Comparison of ENCODE assay signal across 13 mouse cellular contexts in the genomic region with DNA sequence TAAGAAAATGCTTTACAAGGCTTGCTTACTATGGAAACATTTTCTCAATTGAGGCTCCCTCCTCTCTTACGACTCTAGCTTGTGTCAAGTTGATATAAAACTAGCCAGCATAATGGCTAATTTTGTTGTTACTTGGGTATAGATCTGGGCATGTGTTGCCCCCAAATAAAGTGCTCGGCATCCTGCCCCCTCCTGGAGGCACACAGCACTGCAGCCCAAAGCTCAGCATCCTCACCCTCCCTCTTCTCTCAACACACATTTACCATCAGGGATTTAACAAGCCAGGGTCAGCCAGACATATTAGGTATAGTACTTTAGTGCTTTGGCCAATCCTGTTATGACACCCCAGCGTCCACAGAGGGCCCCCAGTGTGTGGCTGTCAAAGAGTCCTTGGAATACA. TPM values are rescaled to one million over a fixed set of nuclear protein-coding genes. Genes with fewer than 3 reads are reported as not detected.
DNase-seq lines count a peak whose midpoint lies in the region; ATAC-seq and TF ChIP-seq lines count a peak whose summit lies in the region.
"Had no signal": no experiment of that assay in that cellular context is flagged by ENCODE, and none has a peak within 500 bp of the region (broad histone marks: within the 10 kb centered on the region; RNA-seq: fewer than 3 reads in every experiment).

No protein-coding gene starts in this region.

- no peaks in the 10 kb centered on the region for H3K9me3 ChIP-seq in midbrain, postnatal 0 days (ENCODE audit: low read length)
- no peaks in the 10 kb centered on the region for H3K9me3 ChIP-seq in midbrain, embryonic 16.5 days (replicated peaks; ENCODE audit: control insufficient read depth, low read length, poor library complexity, severe bottlenecking)
- no peaks in the 10 kb centered on the region for H3K9me3 ChIP-seq in stomach, postnatal 0 days (ENCODE audit: control insufficient read depth, low read length)
- H3K9me3 ChIP-seq in heart, embryonic 12.5 days (replicated peaks), result no peaks in the 10 kb centered on the region
- H3K9me3 ChIP-seq: hindbrain, embryonic 15.5 days; limb, embryonic 15.5 days had no signal

- no peak overlapping the region for H3K4me2 ChIP-seq in midbrain, postnatal 0 days (ENCODE audit: low read depth, low read length, poor library complexity, severe bottlenecking)
- H3K4me2 ChIP-seq in midbrain, embryonic 16.5 days (ENCODE audit: low read length), result no peak overlapping the region
- no peak overlapping the region for H3K4me2 ChIP-seq in stomach, postnatal 0 days (replicated peaks; ENCODE audit: low read depth)
- H3K4me2 ChIP-seq in heart, embryonic 12.5 days, result no peak overlapping the region
- H3K4me2 ChIP-seq: hindbrain, embryonic 15.5 days; limb, embryonic 15.5 days had no signal

- no peak for ATAC-seq in midbrain, postnatal 0 days (ENCODE audit: low FRiP score)
- no peak for ATAC-seq in midbrain, embryonic 16.5 days
- ATAC-seq in stomach, postnatal 0 days (ENCODE audit: low FRiP score, low TSS enrichment), result no peak
- no peak for ATAC-seq in inflammation-experienced regulatory T-cells, adult 6 months
- ATAC-seq in heart, embryonic 12.5 days (ENCODE audit: insufficient number of reproducible peaks, low FRiP score), result no peak

- no peaks in the 10 kb centered on the region; the same call in 1 of the 2 replicates for H3K4me1 ChIP-seq in midbrain, postnatal 0 days (ENCODE audit: insufficient read depth, low read length)
- no peaks in the 10 kb centered on the region; the same call in 1 of the 2 replicates for H3K4me1 ChIP-seq in midbrain, embryonic 16.5 days (ENCODE audit: control insufficient read depth, insufficient read depth, low read length)
- no peaks in the 10 kb centered on the region for H3K4me1 ChIP-seq in stomach, postnatal 0 days (replicated peaks; ENCODE audit: control insufficient read depth, insufficient read depth)
- H3K4me1 ChIP-seq in heart, embryonic 12.5 days (replicated peaks), result peaks cover 14% of the 10 kb centered on the region

- H3K27ac ChIP-seq in midbrain, postnatal 0 days (ENCODE audit: low read depth, low read length), result no peak overlapping the region
- H3K27ac ChIP-seq in midbrain, embryonic 16.5 days (ENCODE audit: low read length), result no peak overlapping the region
- H3K27ac ChIP-seq in stomach, postnatal 0 days (replicated peaks), result no peak overlapping the region
- no peak overlapping the region for H3K27ac ChIP-seq in heart, embryonic 12.5 days (ENCODE audit: poor library complexity, severe bottlenecking)
- H3K27ac ChIP-seq: hindbrain, embryonic 15.5 days; limb, embryonic 15.5 days had no signal

- DNase-seq in gastrocnemius, postnatal 10 days, result peak; percentile 21
- DNase-seq in gastrocnemius, postnatal 4 days (ENCODE audit: low spot score in 2 of 2), result no peak
- no peak for DNase-seq in midbrain, postnatal 0 days (ENCODE audit: low spot score)
- DNase-seq in brain, adult 2 months (ENCODE audit: low read depth, low spot score), result peak; percentile 25
- DNase-seq in stomach, postnatal 0 days (ENCODE audit: low spot score), result no peak

- WGBS in midbrain, postnatal 0 days, result 51% methylated on average over 3 of the region's 3 CpGs
- 43% methylated on average over 3 of the region's 3 CpGs for WGBS in midbrain, embryonic 16.5 days
- 51% methylated on average over 3 of the region's 3 CpGs for WGBS in stomach, postnatal 0 days
- 49% methylated on average over 3 of the region's 3 CpGs for WGBS in heart, embryonic 12.5 days

- TF ChIP-seq CTCF in midbrain, postnatal 0 days (IDR thresholded peaks at IDR 0.05), result peak; percentile 69
- TF ChIP-seq CTCF in stomach, postnatal 0 days (IDR thresholded peaks at IDR 0.05; ENCODE audit: low read depth), result peak; percentile 68

- 0 out of 2 replicates have a peak, but pooled peaks cover 8% of the 10 kb centered on the region for H3K36me3 ChIP-seq in midbrain, postnatal 0 days (ENCODE audit: insufficient read depth, low read length)
- H3K36me3 ChIP-seq in midbrain, embryonic 16.5 days (ENCODE audit: control insufficient read depth, insufficient read depth, low read length), result peaks cover 8% of the 10 kb centered on the region
- no peaks in the 10 kb centered on the region for H3K36me3 ChIP-seq in stomach, postnatal 0 days (ENCODE audit: control insufficient read depth, insufficient read depth, low read length)
- H3K36me3 ChIP-seq in heart, embryonic 12.5 days, result peaks cover 19% of the 10 kb centered on the region

- TF ChIP-seq EP300 in stomach, postnatal 0 days (optimal IDR thresholded peaks at IDR 0.05), result no peak

- H3K27me3 ChIP-seq in midbrain, postnatal 0 days (ENCODE audit: insufficient read depth, low read length), result no peaks in the 10 kb centered on the region
- no peaks in the 10 kb centered on the region for H3K27me3 ChIP-seq in midbrain, embryonic 16.5 days (ENCODE audit: control insufficient read depth, insufficient read depth, low read depth, low read length)
- no peaks in the 10 kb centered on the region for H3K27me3 ChIP-seq in stomach, postnatal 0 days (ENCODE audit: control insufficient read depth, insufficient read depth, low read length)
- peaks cover 13% of the 10 kb centered on the region for H3K27me3 ChIP-seq in heart, embryonic 12.5 days (replicated peaks)
- H3K27me3 ChIP-seq: hindbrain, embryonic 15.5 days had no signal

- no peak overlapping the region for H3K9ac ChIP-seq in midbrain, postnatal 0 days (replicated peaks; ENCODE audit: low read length, poor library complexity, severe bottlenecking)
- no peak overlapping the region for H3K9ac ChIP-seq in midbrain, embryonic 16.5 days (ENCODE audit: low read depth, low read length)
- no peak overlapping the region for H3K9ac ChIP-seq in stomach, postnatal 0 days (ENCODE audit: low read length)
- no peak overlapping the region for H3K9ac ChIP-seq in heart, embryonic 12.5 days
- H3K9ac ChIP-seq: hindbrain, embryonic 15.5 days; limb, embryonic 15.5 days had no signal

- H3K4me3 ChIP-seq in midbrain, postnatal 0 days (ENCODE audit: low read depth, low read length), result no peak overlapping the region
- no peak overlapping the region for H3K4me3 ChIP-seq in midbrain, embryonic 16.5 days (ENCODE audit: low read depth, low read length)
- no peak overlapping the region for H3K4me3 ChIP-seq in stomach, postnatal 0 days (ENCODE audit: low read depth, low read length)
- H3K4me3 ChIP-seq in heart, embryonic 12.5 days, result no peak overlapping the region
- H3K4me3 ChIP-seq: hindbrain, embryonic 15.5 days; limb, embryonic 15.5 days had no signal

RNA-seq across cellular contexts. Expression of a gene that starts 17.2 kb away (rescaled TPM):
- 1 to 10 TPM; 1.5 to 2.1 TPM for total RNA-seq in gastrocnemius, postnatal 10 days (2021)
- 1 to 10 TPM; 2.2 to 3.8 TPM for total RNA-seq in gastrocnemius, postnatal 4 days (2021)
- total RNA-seq in midbrain, postnatal 0 days (2014; rRNA removed), result 38.4 and 68.5 TPM in 2 replicates
- polyA plus RNA-seq in midbrain, postnatal 0 days (2015; fragmentation: Nextera tagmentation; extraction: Ambion mirVana), result 18.2 and 19.7 TPM in 2 replicates
- 13.1 and 16.7 TPM in 2 replicates for polyA plus RNA-seq in midbrain, embryonic 16.5 days (2015; fragmentation: Nextera tagmentation; extraction: Ambion mirVana)
- 5.7 and 7.6 TPM in 2 replicates for polyA plus RNA-seq in stomach, postnatal 0 days (2015; fragmentation: Nextera tagmentation; extraction: Ambion mirVana)
- polyA plus RNA-seq in inflammation-experienced regulatory T-cells, adult 6 months (2017; shearing (Covaris generic)), result not detected
- 10.9 and 11.6 TPM in 2 replicates for polyA plus RNA-seq in heart, embryonic 12.5 days (2016; fragmentation: Nextera tagmentation; extraction: Ambion mirVana)

RNA-seq across cellular contexts. Expression of a gene that starts 39.3 kb away (rescaled TPM):
- total RNA-seq in gastrocnemius, postnatal 10 days (2021), result 10 to 100 TPM; 17.6 to 20.4 TPM
- total RNA-seq in gastrocnemius, postnatal 4 days (2021), result 10 to 100 TPM; 22.1 to 25.7 TPM
- 91.6 and 98.7 TPM in 2 replicates for total RNA-seq in midbrain, postnatal 0 days (2014; rRNA removed)
- 42.7 and 45.5 TPM in 2 replicates for polyA plus RNA-seq in midbrain, postnatal 0 days (2015; fragmentation: Nextera tagmentation; extraction: Ambion mirVana)
- polyA plus RNA-seq in midbrain, embryonic 16.5 days (2015; fragmentation: Nextera tagmentation; extraction: Ambion mirVana), result 41.1 and 43.2 TPM in 2 replicates
- polyA plus RNA-seq in stomach, postnatal 0 days (2015; fragmentation: Nextera tagmentation; extraction: Ambion mirVana), result 16.1 and 17.3 TPM in 2 replicates
- polyA plus RNA-seq in inflammation-experienced regulatory T-cells, adult 6 months (2017; shearing (Covaris generic)), result 10 to 100 TPM; 39.3 to 42.2 (median 40.5) TPM
- polyA plus RNA-seq in heart, embryonic 12.5 days (2016; fragmentation: Nextera tagmentation; extraction: Ambion mirVana), result 19.6 and 21.1 TPM in 2 replicates

RNA-seq across cellular contexts. Expression of a gene that starts 41.7 kb away (rescaled TPM):
- 10 to 100 TPM; 22.8 to 24.6 TPM for total RNA-seq in gastrocnemius, postnatal 10 days (2021)
- total RNA-seq in gastrocnemius, postnatal 4 days (2021), result 10 to 100 TPM; 23.0 to 24.0 TPM
- 18.6 and 19.9 TPM in 2 replicates for total RNA-seq in midbrain, postnatal 0 days (2014; rRNA removed)
- polyA plus RNA-seq in midbrain, postnatal 0 days (2015; fragmentation: Nextera tagmentation; extraction: Ambion mirVana), result 17.0 and 18.0 TPM in 2 replicates
- polyA plus RNA-seq in midbrain, embryonic 16.5 days (2015; fragmentation: Nextera tagmentation; extraction: Ambion mirVana), result 23.2 and 25.4 TPM in 2 replicates
- 21.6 and 22.7 TPM in 2 replicates for polyA plus RNA-seq in stomach, postnatal 0 days (2015; fragmentation: Nextera tagmentation; extraction: Ambion mirVana)
- 10 to 100 TPM; 38.9 to 60.1 (median 50.9) TPM for polyA plus RNA-seq in inflammation-experienced regulatory T-cells, adult 6 months (2017; shearing (Covaris generic))
- 30.2 and 30.8 TPM in 2 replicates for polyA plus RNA-seq in heart, embryonic 12.5 days (2016; fragmentation: Nextera tagmentation; extraction: Ambion mirVana)

RNA-seq across cellular contexts. Expression of a gene that starts 52.7 kb away (rescaled TPM):
- total RNA-seq in gastrocnemius, postnatal 10 days (2021), result not detected
- total RNA-seq in gastrocnemius, postnatal 4 days (2021), result not detected
- not detected in 2 replicates for total RNA-seq in midbrain, postnatal 0 days (2014; rRNA removed)
- 0.30 TPM in 1 of 2 replicates, not detected in the other for polyA plus RNA-seq in midbrain, postnatal 0 days (2015; fragmentation: Nextera tagmentation; extraction: Ambion mirVana)
- not detected in 2 replicates for polyA plus RNA-seq in midbrain, embryonic 16.5 days (2015; fragmentation: Nextera tagmentation; extraction: Ambion mirVana)
- polyA plus RNA-seq in stomach, postnatal 0 days (2015; fragmentation: Nextera tagmentation; extraction: Ambion mirVana), result not detected in 2 replicates
- polyA plus RNA-seq in inflammation-experienced regulatory T-cells, adult 6 months (2017; shearing (Covaris generic)), result not detected
- not detected in 2 replicates for polyA plus RNA-seq in heart, embryonic 12.5 days (2016; fragmentation: Nextera tagmentation; extraction: Ambion mirVana)
- total RNA-seq: adrenal gland, adult 18-20 months had no signal
- polyA plus RNA-seq: forebrain, embryonic 16.5 days; hindbrain, embryonic 15.5 days; limb, embryonic 15.5 days; neural tube, embryonic 14.5 days had no signal

Comparison
In these comparisons a context has a peak if more than half of its experiments do, and no peak if none do; other contexts are left out.
1. DNase-seq: peak in gastrocnemius, postnatal 10 days (single experiment) and brain, adult 2 months (single experiment); none in gastrocnemius, postnatal 4 days (0 of 2), midbrain, postnatal 0 days (single experiment) and stomach, postnatal 0 days (single experiment).